Mouse (Mus musculus): ENCODE results near the gene Snx32. TPM values are rescaled to one million over a fixed set of nuclear protein-coding genes. Genes with fewer than 3 reads are reported as not detected.

The Snx32 gene
- polyA plus RNA-seq, 1 experiment from 2014 or later = 5.7 TPM

- 77% methylated on average over 8 of the region's 8 CpGs for WGBS (ENCODE audit: insufficient replicate concordance)
- Histone ChIP-seq H3K4me3 (ENCODE audit: low read depth, low read length) (no peak overlapping the region), H3K36me3 (ENCODE audit: control insufficient read depth, insufficient read depth) (no peaks in the 10 kb centered on the region), H3K27ac (ENCODE audit: low read length) (no peak overlapping the region), H3K4me1 (ENCODE audit: control insufficient read depth, low read depth, low read length) (peaks cover 6% of the 10 kb centered on the region), H3K4me2 (ENCODE audit: low read depth, low read length) (no peak overlapping the region), H3K9me3 (replicated peaks; ENCODE audit: control insufficient read depth, low read length) (no peaks in the 10 kb centered on the region), H3K9ac (ENCODE audit: low read depth, low read length) (no peak overlapping the region), H3K27me3 (ENCODE audit: control insufficient read depth, insufficient read depth, low read depth, low read length) (no peaks in the 10 kb centered on the region)
- ATAC-seq (ENCODE audit: low read depth) = no peak
Measured at GRCm38 (mm10) chr19:5465037-5465436, 45.3 kb downstream of the Snx32 start.

GRCm38 (mm10) chr19:5463791-5464562, 46.4 kb downstream of the Snx32 start:
- no peak for ATAC-seq (ENCODE audit: low read depth)
- Histone ChIP-seq H3K27me3 (ENCODE audit: control insufficient read depth, insufficient read depth, low read depth, low read length) (no peaks in the 10 kb centered on the region), H3K36me3 (ENCODE audit: control insufficient read depth, insufficient read depth) (no peaks in the 10 kb centered on the region), H3K4me3 (ENCODE audit: low read depth, low read length) (no peak overlapping the region), H3K4me1 (ENCODE audit: control insufficient read depth, low read depth, low read length) (peaks cover 10% of the 10 kb centered on the region), H3K4me2 (ENCODE audit: low read depth, low read length) (no peak overlapping the region), H3K9ac (ENCODE audit: low read depth, low read length) (no peak overlapping the region), H3K27ac (ENCODE audit: low read length) (no peak overlapping the region), H3K9me3 (replicated peaks; ENCODE audit: control insufficient read depth, low read length) (no peaks in the 10 kb centered on the region)
- WGBS (ENCODE audit: insufficient replicate concordance) = 56% methylated on average over 15 of the region's 15 CpGs

GRCm38 (mm10) chr19:5463212-5463611, 47.1 kb downstream of the Snx32 start:
- no peak overlapping the region for H3K9ac ChIP-seq (ENCODE audit: low read depth, low read length)
- H3K4me3 ChIP-seq (ENCODE audit: low read depth, low read length) = no peak overlapping the region
- no peaks in the 10 kb centered on the region for H3K36me3 ChIP-seq (ENCODE audit: control insufficient read depth, insufficient read depth)
- H3K27me3 ChIP-seq (ENCODE audit: control insufficient read depth, insufficient read depth, low read depth, low read length) = no peaks in the 10 kb centered on the region
- no peak for ATAC-seq (ENCODE audit: low read depth)
- H3K27ac ChIP-seq (ENCODE audit: low read length) = no peak overlapping the region
- H3K4me1 ChIP-seq (ENCODE audit: control insufficient read depth, low read depth, low read length) = peaks cover 10% of the 10 kb centered on the region
- no peaks in the 10 kb centered on the region for H3K9me3 ChIP-seq (replicated peaks; ENCODE audit: control insufficient read depth, low read length)
- 82% methylated on average over 9 of the region's 9 CpGs for WGBS (ENCODE audit: insufficient replicate concordance)
- no peak overlapping the region for H3K4me2 ChIP-seq (ENCODE audit: low read depth, low read length)

GRCm38 (mm10) chr19:5461411-5461810, 48.9 kb downstream of the Snx32 start:
- 75% methylated on average over 6 of the region's 6 CpGs for WGBS (ENCODE audit: insufficient replicate concordance)
- peak overlapping the region; percentile 92 for H3K4me2 ChIP-seq (ENCODE audit: low read depth, low read length)
- peaks cover 24% of the 10 kb centered on the region for H3K4me1 ChIP-seq (ENCODE audit: control insufficient read depth, low read depth, low read length)
- no peaks in the 10 kb centered on the region for H3K9me3 ChIP-seq (replicated peaks; ENCODE audit: control insufficient read depth, low read length)
- no peaks in the 10 kb centered on the region for H3K36me3 ChIP-seq (ENCODE audit: control insufficient read depth, insufficient read depth)
- no peak overlapping the region for H3K27ac ChIP-seq (ENCODE audit: low read length)
- H3K4me3 ChIP-seq (ENCODE audit: low read depth, low read length) = no peak overlapping the region
- no peak overlapping the region for H3K9ac ChIP-seq (ENCODE audit: low read depth, low read length)
- H3K27me3 ChIP-seq (ENCODE audit: control insufficient read depth, insufficient read depth, low read depth, low read length) = no peaks in the 10 kb centered on the region
- ATAC-seq (ENCODE audit: low read depth) = no peak

GRCm38 (mm10) chr19:5460465-5460911, 49.9 kb downstream of the Snx32 start, which contains the start of gene Fibp:
Fibp (plus strand) TSS chr19:5460615.
- H3K4me3 ChIP-seq (ENCODE audit: low read depth, low read length) = peak within 1 kb of the TSS; percentile 88
- H3K27ac ChIP-seq (ENCODE audit: low read length) = peak within 1 kb of the TSS; percentile 68
- peak; percentile 63 for ATAC-seq (ENCODE audit: low read depth)
- WGBS (ENCODE audit: insufficient replicate concordance) = under 1% methylated on average over 32 of the region's 32 CpGs
- no peaks in the 10 kb centered on the region for H3K27me3 ChIP-seq (ENCODE audit: control insufficient read depth, insufficient read depth, low read depth, low read length)
- peak within 1 kb of the TSS; percentile 92 for H3K4me2 ChIP-seq (ENCODE audit: low read depth, low read length)
- no peaks in the 10 kb centered on the region for H3K36me3 ChIP-seq (ENCODE audit: control insufficient read depth, insufficient read depth)
- H3K9me3 ChIP-seq (replicated peaks; ENCODE audit: control insufficient read depth, low read length) = no peaks in the 10 kb centered on the region
- peaks cover 32% of the 10 kb centered on the region for H3K4me1 ChIP-seq (ENCODE audit: control insufficient read depth, low read depth, low read length)
- peak within 1 kb of the TSS; percentile 85 for H3K9ac ChIP-seq (ENCODE audit: low read depth, low read length)

- peak overlapping the region; percentile 11; the same call in 1 of the 2 replicates for H3K27ac ChIP-seq (ENCODE audit: low read length)
- peak overlapping the region; percentile 92 for H3K4me2 ChIP-seq (ENCODE audit: low read depth, low read length)
- peak overlapping the region; percentile 88 for H3K4me3 ChIP-seq (ENCODE audit: low read depth, low read length)
- H3K9ac ChIP-seq (ENCODE audit: low read depth, low read length) = peak overlapping the region; percentile 85
- 27% methylated on average over 3 of the region's 3 CpGs for WGBS (ENCODE audit: insufficient replicate concordance)
- H3K4me1 ChIP-seq (ENCODE audit: control insufficient read depth, low read depth, low read length) = peaks cover 34% of the 10 kb centered on the region
- H3K36me3 ChIP-seq (ENCODE audit: control insufficient read depth, insufficient read depth) = no peaks in the 10 kb centered on the region
- H3K27me3 ChIP-seq (ENCODE audit: control insufficient read depth, insufficient read depth, low read depth, low read length) = no peaks in the 10 kb centered on the region
- no peaks in the 10 kb centered on the region for H3K9me3 ChIP-seq (replicated peaks; ENCODE audit: control insufficient read depth, low read length)
- no peak for ATAC-seq (ENCODE audit: low read depth)
Measured at GRCm38 (mm10) chr19:5459896-5460295, 50.4 kb downstream of the Snx32 start.

GRCm38 (mm10) chr19:5459019-5459418, 51.3 kb downstream of the Snx32 start:
- ATAC-seq (ENCODE audit: low read depth) = no peak
- Histone ChIP-seq H3K4me1 (ENCODE audit: control insufficient read depth, low read depth, low read length) (peaks cover 34% of the 10 kb centered on the region), H3K9me3 (replicated peaks; ENCODE audit: control insufficient read depth, low read length) (no peaks in the 10 kb centered on the region), H3K4me3 (ENCODE audit: low read depth, low read length) (no peak overlapping the region), H3K27me3 (ENCODE audit: control insufficient read depth, insufficient read depth, low read depth, low read length) (no peaks in the 10 kb centered on the region), H3K4me2 (ENCODE audit: low read depth, low read length) (no peak overlapping the region), H3K27ac (ENCODE audit: low read length) (no peak overlapping the region), H3K9ac (ENCODE audit: low read depth, low read length) (no peak overlapping the region), H3K36me3 (ENCODE audit: control insufficient read depth, insufficient read depth) (no peaks in the 10 kb centered on the region)
- 52% methylated on average over 7 of the region's 7 CpGs for WGBS (ENCODE audit: insufficient replicate concordance)

- Histone ChIP-seq H3K4me1 (ENCODE audit: control insufficient read depth, low read depth, low read length) (peaks cover 34% of the 10 kb centered on the region), H3K4me3 (ENCODE audit: low read depth, low read length) (peak within 1 kb of the TSS; percentile 80), H3K36me3 (ENCODE audit: control insufficient read depth, insufficient read depth) (no peaks in the 10 kb centered on the region), H3K9ac (ENCODE audit: low read depth, low read length) (peak within 1 kb of the TSS; percentile 77), H3K27ac (ENCODE audit: low read length) (peak within 1 kb of the TSS; percentile 78), H3K27me3 (ENCODE audit: control insufficient read depth, insufficient read depth, low read depth, low read length) (no peaks in the 10 kb centered on the region), H3K4me2 (ENCODE audit: low read depth, low read length) (peak within 1 kb of the TSS; percentile 100), H3K9me3 (replicated peaks; ENCODE audit: control insufficient read depth, low read length) (no peaks in the 10 kb centered on the region)
- 13% methylated on average over 14 of the region's 14 CpGs for WGBS (ENCODE audit: insufficient replicate concordance)
- no peak for ATAC-seq (ENCODE audit: low read depth)
Measured at GRCm38 (mm10) chr19:5457746-5458442, 52.4 kb downstream of the Snx32 start, which contains the start of gene Ccdc85b. Ccdc85b (minus strand) TSS chr19:5457894.
